Mouse (Mus musculus): Measurements from ENCODE around the gene Ttyh1. TPM values are rescaled to one million over a fixed set of nuclear protein-coding genes. Genes with fewer than 3 reads are reported as not detected.

The Ttyh1 gene
- polyA plus RNA-seq, 2 experiments: 1.9 to 4.8 TPM

GRCm38 (mm10) chr7:4142796-4143445, 23.7 kb downstream of the Ttyh1 start:
- H3K4me3 ChIP-seq (replicated peaks; ENCODE audit: low read length): no peak overlapping the region
- H3K9me3 ChIP-seq (ENCODE audit: control insufficient read depth, low read length): no peaks in the 10 kb centered on the region
- H3K36me3 ChIP-seq (ENCODE audit: control insufficient read depth, insufficient read depth, low read length): peaks cover 96% of the 10 kb centered on the region
- H3K9ac ChIP-seq (ENCODE audit: low read depth, low read length, severe bottlenecking): no peak overlapping the region
- TF ChIP-seq POLR2A (IDR thresholded peaks at IDR 0.05; ENCODE audit: borderline replicate concordance, extremely low read depth, insufficient read depth, insufficient read length): no peak
- no peak for DNase-seq (ENCODE audit: low spot score)
- WGBS: 95% methylated on average over 10 of the region's 10 CpGs
- no peak overlapping the region for H3K27ac ChIP-seq (replicated peaks; ENCODE audit: low read depth, low read length)
- peaks cover 4% of the 10 kb centered on the region; the same call in 1 of the 2 replicates for H3K4me1 ChIP-seq (ENCODE audit: control insufficient read depth, insufficient read depth, low read length)
- ATAC-seq (ENCODE audit: low FRiP score, low read depth): no peak
- no peaks in the 10 kb centered on the region for H3K27me3 ChIP-seq (ENCODE audit: control insufficient read depth, insufficient read depth, low read length)
- H3K4me2 ChIP-seq (replicated peaks; ENCODE audit: low read depth, low read length, severe bottlenecking): no peak overlapping the region

- Histone ChIP-seq H3K36me3 (ENCODE audit: control insufficient read depth, insufficient read depth, low read length) (peaks cover 100% of the 10 kb centered on the region), H3K27ac (replicated peaks; ENCODE audit: low read depth, low read length) (no peak overlapping the region), H3K9me3 (ENCODE audit: control insufficient read depth, low read length) (no peaks in the 10 kb centered on the region), H3K27me3 (ENCODE audit: control insufficient read depth, insufficient read depth, low read length) (no peaks in the 10 kb centered on the region), H3K4me2 (replicated peaks; ENCODE audit: low read depth, low read length, severe bottlenecking) (no peak overlapping the region), H3K4me3 (replicated peaks; ENCODE audit: low read length) (no peak overlapping the region), H3K4me1 (ENCODE audit: control insufficient read depth, insufficient read depth, low read length) (peaks cover 4% of the 10 kb centered on the region; the same call in 1 of the 2 replicates), H3K9ac (ENCODE audit: low read depth, low read length, severe bottlenecking) (no peak overlapping the region)
- DNase-seq (ENCODE audit: low spot score) (no peak), ATAC-seq (ENCODE audit: low FRiP score, low read depth) (no peak)
- WGBS: 96% methylated on average over 19 of the region's 19 CpGs
- no peak for TF ChIP-seq POLR2A (IDR thresholded peaks at IDR 0.05; ENCODE audit: borderline replicate concordance, extremely low read depth, insufficient read depth, insufficient read length)
Measured at GRCm38 (mm10) chr7:4143506-4143905, 24.3 kb downstream of the Ttyh1 start.

- H3K9me3 ChIP-seq (ENCODE audit: control insufficient read depth, low read length): no peaks in the 10 kb centered on the region
- H3K36me3 ChIP-seq (ENCODE audit: control insufficient read depth, insufficient read depth, low read length): peaks cover 95% of the 10 kb centered on the region
- no peak overlapping the region for H3K9ac ChIP-seq (ENCODE audit: low read depth, low read length, severe bottlenecking)
- TF ChIP-seq POLR2A (IDR thresholded peaks at IDR 0.05; ENCODE audit: borderline replicate concordance, extremely low read depth, insufficient read depth, insufficient read length): no peak
- H3K27ac ChIP-seq (replicated peaks; ENCODE audit: low read depth, low read length): no peak overlapping the region
- H3K4me2 ChIP-seq (replicated peaks; ENCODE audit: low read depth, low read length, severe bottlenecking): no peak overlapping the region
- no peaks in the 10 kb centered on the region for H3K27me3 ChIP-seq (ENCODE audit: control insufficient read depth, insufficient read depth, low read length)
- WGBS: 98% methylated on average over 13 of the region's 13 CpGs
- no peak for DNase-seq (ENCODE audit: low spot score)
- ATAC-seq (ENCODE audit: low FRiP score, low read depth): no peak
- no peak overlapping the region for H3K4me3 ChIP-seq (replicated peaks; ENCODE audit: low read length)
- peaks cover 7% of the 10 kb centered on the region; the same call in 1 of the 2 replicates for H3K4me1 ChIP-seq (ENCODE audit: control insufficient read depth, insufficient read depth, low read length)
Measured at GRCm38 (mm10) chr7:4144046-4144445, 24.8 kb downstream of the Ttyh1 start.

DNA sequence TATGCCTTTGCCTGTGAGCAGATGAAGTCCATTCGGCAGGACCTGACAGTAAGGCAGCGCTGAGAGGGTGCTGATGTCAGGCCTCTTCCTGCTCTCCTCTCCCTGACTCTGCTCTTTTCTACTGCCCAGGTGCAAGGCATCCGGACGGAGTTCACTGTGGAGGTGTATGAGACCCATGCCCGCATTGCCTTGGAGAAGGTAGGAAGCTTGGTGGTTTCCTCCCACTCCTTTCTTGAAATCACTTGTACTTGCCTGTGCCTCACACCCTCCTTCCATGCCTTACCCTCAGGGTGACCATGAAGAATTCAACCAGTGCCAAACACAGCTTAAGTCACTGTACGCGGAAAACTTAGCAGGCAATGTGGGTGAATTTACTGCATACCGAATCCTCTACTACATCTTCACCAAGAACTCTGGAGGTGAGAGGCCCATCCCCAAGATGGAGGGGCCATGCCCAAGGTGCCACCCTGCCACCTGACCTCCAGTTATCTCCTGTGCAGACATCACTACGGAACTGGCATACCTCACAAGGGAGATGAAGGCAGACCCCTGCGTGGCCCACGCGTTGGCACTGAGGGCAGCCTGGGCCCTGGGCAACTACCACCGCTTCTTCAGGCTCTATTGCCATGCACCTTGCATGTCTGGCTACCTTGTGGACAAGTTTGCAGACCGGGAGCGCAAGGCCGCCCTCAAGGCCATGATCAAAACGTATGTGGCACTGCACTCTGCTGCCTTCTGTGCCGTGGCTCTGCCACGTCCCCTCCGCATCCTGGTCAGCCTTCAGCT, 25.8 kb downstream of the Ttyh1 start:
- H3K27ac ChIP-seq (replicated peaks; ENCODE audit: low read depth, low read length): no peak overlapping the region
- no peak overlapping the region for H3K9ac ChIP-seq (ENCODE audit: low read depth, low read length, severe bottlenecking)
- TF ChIP-seq POLR2A (IDR thresholded peaks at IDR 0.05; ENCODE audit: borderline replicate concordance, extremely low read depth, insufficient read depth, insufficient read length): no peak
- H3K4me1 ChIP-seq (ENCODE audit: control insufficient read depth, insufficient read depth, low read length): peaks cover 9% of the 10 kb centered on the region; the same call in 1 of the 2 replicates
- H3K4me3 ChIP-seq (replicated peaks; ENCODE audit: low read length): no peak overlapping the region
- ATAC-seq (ENCODE audit: low FRiP score, low read depth) (no peak), DNase-seq (ENCODE audit: low spot score) (no peak)
- peaks cover 86% of the 10 kb centered on the region for H3K36me3 ChIP-seq (ENCODE audit: control insufficient read depth, insufficient read depth, low read length)
- no peak overlapping the region for H3K4me2 ChIP-seq (replicated peaks; ENCODE audit: low read depth, low read length, severe bottlenecking)
- H3K27me3 ChIP-seq (ENCODE audit: control insufficient read depth, insufficient read depth, low read length): no peaks in the 10 kb centered on the region
- WGBS: 95% methylated on average over 20 of the region's 20 CpGs
- no peaks in the 10 kb centered on the region for H3K9me3 ChIP-seq (ENCODE audit: control insufficient read depth, low read length)

GRCm38 (mm10) chr7:4145552-4146190, 26.5 kb downstream of the Ttyh1 start:
- no peak overlapping the region for H3K27ac ChIP-seq (replicated peaks; ENCODE audit: low read depth, low read length)
- DNase-seq (ENCODE audit: low spot score) (no peak), ATAC-seq (ENCODE audit: low FRiP score, low read depth) (no peak)
- peaks cover 80% of the 10 kb centered on the region for H3K36me3 ChIP-seq (ENCODE audit: control insufficient read depth, insufficient read depth, low read length)
- 0 out of 2 replicates have a peak, but pooled peaks cover 1% of the 10 kb centered on the region for H3K27me3 ChIP-seq (ENCODE audit: control insufficient read depth, insufficient read depth, low read length)
- H3K9me3 ChIP-seq (ENCODE audit: control insufficient read depth, low read length): no peaks in the 10 kb centered on the region
- WGBS: 68% methylated on average over 6 of the region's 6 CpGs
- no peak overlapping the region for H3K4me2 ChIP-seq (replicated peaks; ENCODE audit: low read depth, low read length, severe bottlenecking)
- no peak for TF ChIP-seq POLR2A (IDR thresholded peaks at IDR 0.05; ENCODE audit: borderline replicate concordance, extremely low read depth, insufficient read depth, insufficient read length)
- H3K9ac ChIP-seq (ENCODE audit: low read depth, low read length, severe bottlenecking): no peak overlapping the region
- no peak overlapping the region for H3K4me3 ChIP-seq (replicated peaks; ENCODE audit: low read length)
- H3K4me1 ChIP-seq (ENCODE audit: control insufficient read depth, insufficient read depth, low read length): peaks cover 16% of the 10 kb centered on the region

Measured in limb, embryonic 14.5 days (tissue).